Mouse (Mus musculus): ENCODE data around the gene Gm19345.

DNA sequence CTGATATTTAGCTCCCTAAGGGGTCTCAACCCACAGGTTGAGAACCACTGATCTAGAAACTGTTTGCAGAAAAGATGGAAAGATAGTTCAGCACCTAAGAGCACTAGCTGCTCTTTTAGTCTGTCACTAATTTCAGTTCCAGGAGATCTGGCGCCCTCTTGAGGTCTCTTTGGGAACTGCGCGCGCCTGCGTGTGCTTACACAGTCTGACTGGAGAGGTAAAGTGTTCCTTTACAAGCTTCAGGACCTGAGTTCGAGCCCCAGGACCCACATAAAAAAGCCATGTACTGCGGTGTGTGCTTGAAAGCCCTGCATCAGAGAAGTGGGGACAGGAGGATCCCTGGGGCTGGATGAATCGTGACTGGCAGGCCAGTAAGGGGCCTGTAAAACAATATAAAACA is 38.1 kb downstream of the Gm19345 start:
- no peak for TF ChIP-seq TAL1 (IDR thresholded peaks at IDR 0.05; ENCODE audit: low read length)
- TF ChIP-seq GATA1 (IDR thresholded peaks at IDR 0.05; ENCODE audit: low read length) = no peak

Data from erythroblast, embryonic 14.5 days (primary cell).